Mouse (Mus musculus): ENCODE results near the gene Tubb3.
"Not testable (repeated sequence)": the region's sequence is repeated elsewhere in the genome, so short reads cannot be mapped to it uniquely, and the experiment has no call there.

The Tubb3 gene

GRCm38 (mm10) chr8:123412560-123413170, 1.4 kb downstream of the Tubb3 start:
- DNase-seq (ENCODE audit: low spot score in 2 of 2): peak; percentile 83 to 89

- DNase-seq (ENCODE audit: low spot score in 2 of 2): no peak
Measured at GRCm38 (mm10) chr8:123414255-123414654, 3.0 kb downstream of the Tubb3 start.

- DNase-seq (ENCODE audit: low spot score in 2 of 2): not testable (repeated sequence)
Measured at GRCm38 (mm10) chr8:123414997-123415696, 3.9 kb downstream of the Tubb3 start.

GRCm38 (mm10) chr8:123415967-123416943, 5.0 kb downstream of the Tubb3 start:
- DNase-seq (ENCODE audit: low spot score in 2 of 2): no peak

- DNase-seq (ENCODE audit: low spot score in 2 of 2): no peak
Measured at GRCm38 (mm10) chr8:123416944-123417555, 5.8 kb downstream of the Tubb3 start.

- no peak for DNase-seq (ENCODE audit: low spot score in 2 of 2)
Measured at GRCm38 (mm10) chr8:123419711-123420110, 8.5 kb downstream of the Tubb3 start.

GRCm38 (mm10) chr8:123420525-123421281, 9.5 kb downstream of the Tubb3 start:
- DNase-seq (ENCODE audit: low spot score in 2 of 2): no peak

GRCm38 (mm10) chr8:123421325-123421724, 10.1 kb downstream of the Tubb3 start:
- no peak for DNase-seq (ENCODE audit: low spot score in 2 of 2)

- peak; percentile 76 to 80 for DNase-seq (ENCODE audit: low spot score in 2 of 2)
Measured at GRCm38 (mm10) chr8:123422056-123422780, 11.0 kb downstream of the Tubb3 start.

GRCm38 (mm10) chr8:123422781-123423159, 11.5 kb downstream of the Tubb3 start:
- DNase-seq (ENCODE audit: low spot score in 2 of 2): no peak

GRCm38 (mm10) chr8:123423441-123423840, 12.2 kb downstream of the Tubb3 start, which contains the start of gene Def8:
Def8 (plus strand) TSS chr8:123423527.
- no peak for DNase-seq (ENCODE audit: low spot score in 2 of 2)

GRCm38 (mm10) chr8:123426511-123427509, 15.6 kb downstream of the Tubb3 start:
- DNase-seq (ENCODE audit: low spot score in 2 of 2): no peak

- no peak for DNase-seq (ENCODE audit: low spot score in 2 of 2)
Measured at GRCm38 (mm10) chr8:123427639-123428275, 16.5 kb downstream of the Tubb3 start.

- DNase-seq (ENCODE audit: low spot score in 2 of 2): no peak
Measured at GRCm38 (mm10) chr8:123428343-123428893, 17.2 kb downstream of the Tubb3 start.

- no peak for DNase-seq (ENCODE audit: low spot score in 2 of 2)
Measured at GRCm38 (mm10) chr8:123428939-123429721, 17.9 kb downstream of the Tubb3 start.

- not testable (repeated sequence) for DNase-seq (ENCODE audit: low spot score in 2 of 2)
Measured at GRCm38 (mm10) chr8:123429722-123430013, 18.4 kb downstream of the Tubb3 start.

GRCm38 (mm10) chr8:123430936-123431335, 19.7 kb downstream of the Tubb3 start:
- DNase-seq (ENCODE audit: low spot score in 2 of 2): not testable (repeated sequence)

Measured in right cerebral cortex, postnatal 36 days (tissue).